Mouse (Mus musculus) spleen, postnatal 0 days (tissue): ENCODE data around the gene Naxd. TPM values are rescaled to one million over a fixed set of nuclear protein-coding genes. Genes with fewer than 3 reads are reported as not detected.

Experiments
- polyA plus RNA-seq: library from polyadenylated mRNA; unstranded; fragments of >200 nt; fragmentation: Nextera tagmentation; extraction: Ambion mirVana; gene quantifications from 2 replicates; pipeline ENCODE4 v1.2.1, GENCODE M21; 2015

Gene Naxd
- 47.9 and 55.7 TPM in 2 replicates for polyA plus RNA-seq

GRCm38 (mm10) chr8:11497017-11497990, at the start of gene Naxd:
TSS of gene Naxd (plus strand) at chr8:11497506.

GRCm38 (mm10) chr8:11477811-11478761, 19.2 kb upstream of the Naxd start, which contains the start of gene Rab20:
TSS of gene Rab20 (minus strand) at chr8:11478710.

DNA sequence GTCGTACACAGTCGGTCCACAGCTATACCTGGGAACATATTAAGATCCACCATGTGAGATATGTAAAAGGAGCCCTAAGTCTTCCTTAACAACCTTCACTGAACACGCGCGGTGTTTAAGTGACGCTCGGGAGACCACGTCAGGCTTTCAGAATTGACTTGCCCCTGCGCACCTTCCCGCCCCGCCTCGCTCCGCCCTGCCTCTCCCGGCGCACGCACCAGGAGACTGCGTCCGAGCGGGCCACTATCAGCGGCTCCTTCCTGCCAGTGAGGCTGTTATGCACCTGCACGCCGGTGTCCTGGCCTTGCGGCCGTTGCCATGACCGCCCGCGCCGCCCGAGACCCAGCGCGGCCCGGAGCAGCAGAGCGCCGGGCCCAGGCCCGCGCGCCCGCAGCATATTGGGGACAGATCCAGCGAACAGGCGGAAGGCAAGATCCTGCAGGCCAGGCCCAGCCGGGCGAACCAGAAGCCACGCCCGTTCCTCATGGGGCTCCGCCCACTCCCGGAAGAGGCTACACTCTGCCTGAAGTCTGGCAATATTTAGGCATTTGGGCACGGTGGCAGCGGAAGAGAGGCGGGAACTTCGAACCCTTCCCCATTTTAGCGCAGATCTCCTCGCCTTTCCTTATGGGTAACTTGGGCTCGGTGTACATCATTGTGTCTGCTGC, 53.1 kb downstream of the Naxd start, which contains the start of gene Cars2:
Cars2 (minus strand) TSS at position 503 of the 668 bp plus-strand sequence.

DNA sequence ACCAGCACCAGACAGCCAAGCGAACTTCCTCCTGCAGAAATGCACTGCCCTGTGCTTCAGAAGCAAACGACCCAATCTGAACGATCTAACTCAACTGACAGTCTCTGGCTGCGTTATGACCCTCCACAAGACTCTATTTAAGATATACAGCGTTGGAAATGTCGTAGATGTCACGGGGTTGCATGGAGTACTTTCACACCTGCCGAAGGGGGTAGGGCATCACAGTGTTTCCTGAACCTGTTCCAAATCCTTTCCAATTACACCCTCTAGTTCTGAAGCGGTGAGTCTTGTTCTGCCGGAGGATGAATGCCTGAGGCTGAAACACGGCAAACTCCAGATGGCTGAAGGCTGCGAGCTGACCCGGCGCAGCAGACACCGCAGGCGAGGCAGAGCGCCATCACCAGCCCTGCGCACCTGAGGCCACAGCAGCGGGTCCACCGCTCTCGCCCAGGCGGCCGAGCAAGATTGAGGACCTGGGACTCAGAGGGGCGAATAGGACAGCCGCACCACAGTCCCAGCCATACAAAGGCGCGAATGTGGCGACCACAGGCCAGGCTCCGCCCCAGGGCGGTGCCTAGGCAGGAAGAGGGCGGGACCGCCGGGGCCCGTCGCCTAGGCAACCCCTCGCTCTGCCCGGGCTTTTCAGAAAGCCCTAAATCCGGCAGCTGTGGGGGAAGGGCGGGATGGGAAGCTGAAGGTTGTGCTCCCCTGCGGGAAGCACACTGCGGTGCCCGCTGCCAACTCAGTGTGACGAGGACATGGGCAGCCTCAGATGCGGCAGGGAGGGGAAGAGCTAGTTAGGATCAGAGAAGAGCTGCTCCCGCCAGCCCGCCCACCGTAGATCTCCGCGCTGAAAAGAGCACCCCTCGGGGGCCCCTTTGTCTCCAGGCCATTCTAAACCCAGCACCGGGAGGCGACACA, 57.8 kb downstream of the Naxd start, which contains the start of gene Ing1:
Ing1 (plus strand) TSS at position 773 of the 921 bp plus-strand sequence.

Other genes starting within 250 kb of the Naxd start
- gene Col4a2, start 184.7 kb upstream of the Naxd start, polyA plus RNA-seq, result 26.6 and 31.4 TPM in 2 replicates
- 45.9 and 54.8 TPM in 2 replicates for gene Col4a1, start 184.7 kb upstream of the Naxd start, polyA plus RNA-seq
- 3.3 and 4.0 TPM in 2 replicates for gene Rab20, start 18.8 kb upstream of the Naxd start, polyA plus RNA-seq
- 18.4 and 19.5 TPM in 2 replicates for gene Cars2, start 53.3 kb downstream of the Naxd start, polyA plus RNA-seq
- 22.9 and 23.7 TPM in 2 replicates for gene Ing1, start 58.1 kb downstream of the Naxd start, polyA plus RNA-seq
- gene Ankrd10, start 138.3 kb downstream of the Naxd start, polyA plus RNA-seq, result 27.2 and 33.5 TPM in 2 replicates
- gene 1700016D06Rik, start 203.6 kb downstream of the Naxd start, polyA plus RNA-seq, result not detected in 2 replicates
- gene Arhgef7, start 230.2 kb downstream of the Naxd start, polyA plus RNA-seq, result 9.9 and 11.4 TPM in 2 replicates